Mouse (Mus musculus) G1E-ER4 (cell line): ENCODE results near the gene Phf11a. TPM values are rescaled to one million over a fixed set of nuclear protein-coding genes. Genes with fewer than 3 reads are reported as not detected.
"Not testable (repeated sequence)": the region's sequence is repeated elsewhere in the genome, so short reads cannot be mapped to it uniquely, and the experiment has no call there.

ENCODE experiments used
- GATA1 ChIP-seq: IDR thresholded peaks from one replicate; pipeline ENCODE4 v1.8.0; 2012; ENCODE audit warnings: low read length, inconsistent platforms
- polyA plus RNA-seq: library from polyadenylated mRNA; stranded (reverse); fragments of >175 nt; gene quantifications from 2 replicates; pipeline ENCODE4 v1.2.3, GENCODE M21; 2012

Gene Phf11a
- not detected in 2 replicates for polyA plus RNA-seq

DNA sequence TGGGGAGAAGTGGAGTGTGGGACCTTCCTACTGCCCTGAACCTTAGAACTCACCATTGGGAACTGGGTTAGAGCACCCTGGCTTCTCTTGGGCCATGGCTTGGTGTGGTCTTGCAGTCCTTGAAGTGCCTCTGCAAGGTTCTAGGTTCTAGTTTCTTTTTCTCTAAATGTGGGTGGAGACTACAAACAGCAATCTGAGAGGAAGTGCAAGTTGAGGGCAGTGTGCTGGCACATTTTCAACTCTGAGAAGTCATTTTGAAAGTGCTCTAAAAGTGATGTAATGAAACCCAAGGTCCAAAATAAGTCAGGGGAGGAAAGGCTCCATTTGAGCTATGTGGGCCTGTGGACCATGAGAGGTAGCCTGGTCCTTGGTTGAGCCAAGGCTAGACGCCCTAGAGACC lies at the start of gene Phf11a:
Gene Phf11a (minus strand): TSS at position 132 of the 400 bp plus-strand sequence.
- TF ChIP-seq GATA1, result not testable (repeated sequence)

DNA sequence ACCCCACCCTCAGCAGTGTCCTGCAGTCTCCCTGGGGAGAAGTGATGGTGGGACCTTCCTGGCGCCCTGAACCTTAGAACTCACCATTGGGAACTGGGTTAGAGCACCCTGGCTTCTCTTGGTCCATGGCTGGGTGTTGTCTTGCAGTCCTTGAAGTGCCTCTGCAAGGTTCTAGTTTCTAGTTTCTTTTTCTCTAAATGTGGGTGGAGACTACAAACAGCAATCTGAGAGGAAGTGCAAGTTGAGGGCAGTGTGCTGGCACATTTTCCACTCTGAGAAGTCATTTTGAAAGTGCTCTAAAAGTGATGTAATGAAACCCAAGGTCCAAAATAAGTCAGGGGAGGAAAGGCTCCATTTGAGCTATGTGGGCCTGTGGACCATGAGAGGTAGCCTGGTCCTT lies 43.9 kb upstream of the Phf11a start, which contains the start of gene Phf11b:
Gene Phf11b (minus strand): TSS at position 163 of the 400 bp plus-strand sequence.
- TF ChIP-seq GATA1, result not testable (repeated sequence)

DNA sequence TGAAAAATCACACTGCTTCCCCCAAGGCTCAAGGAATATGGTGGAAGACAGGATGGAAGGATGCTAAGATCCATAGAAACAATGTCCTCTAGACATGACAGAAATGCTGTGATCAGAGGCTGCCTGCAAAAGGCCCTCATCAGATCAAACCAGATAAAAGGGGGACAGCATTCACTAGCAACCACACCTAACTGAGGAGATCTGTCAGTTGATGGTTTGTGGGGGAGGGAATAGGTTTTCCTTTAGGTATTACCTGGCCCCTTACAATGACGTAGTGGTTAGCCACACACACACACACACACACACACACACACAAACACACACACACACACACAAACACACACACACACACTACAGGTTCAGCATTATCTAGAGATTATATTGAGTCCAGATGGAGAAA lies 42.2 kb upstream of the Phf11a start:
- no peak for TF ChIP-seq GATA1

DNA sequence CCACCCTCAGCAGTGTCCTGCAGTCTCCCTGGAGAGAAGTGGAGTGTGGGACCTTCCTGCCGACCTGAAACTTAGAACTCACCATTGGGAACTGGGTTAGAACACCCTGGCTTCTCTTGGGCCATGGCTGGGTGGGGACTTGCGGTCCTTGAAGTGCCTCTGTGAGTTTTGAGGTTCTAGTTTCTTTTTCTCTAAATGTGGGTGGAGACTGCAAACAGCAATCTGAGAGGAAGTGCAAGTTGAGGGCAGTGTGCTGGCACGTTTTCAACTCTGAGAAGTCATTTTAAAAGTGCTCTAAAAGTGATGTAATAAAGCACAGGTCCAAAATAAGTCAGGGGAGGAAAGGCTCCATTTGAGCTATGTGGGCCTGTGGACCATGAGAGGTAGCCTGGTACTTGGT lies 37.3 kb downstream of the Phf11a start, which contains the start of gene Gm6904:
Gene Gm6904 (minus strand): TSS at position 161 of the 400 bp plus-strand sequence.
- no peak for TF ChIP-seq GATA1

DNA sequence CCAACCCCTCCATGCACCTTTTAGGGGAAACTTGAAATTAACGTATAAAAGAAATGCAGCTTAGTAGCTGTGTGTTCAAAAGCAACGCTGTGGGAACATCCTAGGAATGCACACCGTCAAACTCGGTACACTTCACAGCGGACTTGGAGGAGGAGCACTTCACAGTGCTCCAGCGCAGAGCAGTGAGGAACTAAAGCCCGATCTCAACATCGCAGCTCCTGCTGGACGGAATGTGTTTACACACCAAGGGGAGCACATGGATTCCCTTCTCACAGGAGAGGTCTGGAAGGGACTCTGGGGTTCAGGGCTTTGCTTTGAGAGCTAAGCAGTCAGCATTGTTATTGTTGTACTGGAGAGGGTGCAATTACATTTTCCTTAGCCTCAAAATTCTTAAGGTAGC lies 63.7 kb downstream of the Phf11a start:
- no peak for TF ChIP-seq GATA1

DNA sequence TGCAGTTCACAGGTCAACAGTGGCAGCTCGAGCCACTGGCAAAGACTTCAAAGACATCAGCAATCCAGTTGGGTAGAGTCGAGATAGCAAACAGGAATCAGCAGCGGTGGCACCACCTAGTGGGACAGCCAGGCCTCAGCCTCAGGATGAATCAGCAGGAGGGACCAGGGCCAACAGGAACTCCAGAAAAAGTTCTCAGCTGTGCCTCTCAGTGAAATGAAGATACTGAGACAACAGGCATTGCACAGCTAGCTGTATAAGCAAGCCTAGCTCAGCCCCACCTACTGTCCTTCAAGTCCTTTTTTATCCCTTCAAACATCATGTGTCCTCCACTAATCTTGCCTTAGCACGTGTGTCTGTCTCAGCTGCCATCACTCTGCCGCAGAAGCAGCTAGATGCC lies 65.3 kb downstream of the Phf11a start:
- TF ChIP-seq GATA1, result no peak

DNA sequence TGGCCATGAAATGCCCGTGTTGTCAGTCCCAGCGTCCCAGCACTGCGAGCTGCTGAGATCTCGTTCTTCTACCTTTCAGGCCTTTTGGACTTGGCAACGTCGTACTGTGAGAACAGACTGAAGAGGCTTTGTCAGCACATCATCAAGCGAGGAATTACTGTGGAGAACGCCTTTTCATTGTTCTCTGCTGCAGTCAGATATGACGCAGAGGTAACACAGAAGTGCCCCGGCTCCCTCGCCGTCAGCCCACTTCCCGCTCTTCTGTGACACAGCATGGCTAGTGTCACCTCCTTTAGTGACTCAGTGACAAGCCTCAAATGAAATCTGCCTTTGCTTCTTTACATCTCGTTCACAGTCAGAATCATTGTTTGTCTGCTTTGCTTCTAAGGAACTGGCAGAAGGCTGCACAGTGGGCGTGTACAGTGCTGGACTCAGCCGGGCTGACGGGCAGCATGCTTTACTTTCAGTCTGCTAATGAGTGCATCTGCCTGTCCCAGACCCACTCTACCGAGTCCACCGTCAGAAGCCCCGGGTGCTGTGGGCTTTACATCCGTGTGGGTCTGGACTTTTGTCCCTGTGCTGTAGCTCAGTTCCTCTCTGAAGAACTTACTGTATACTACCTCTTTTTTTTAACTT lies 66.9 kb downstream of the Phf11a start:
- no peak for TF ChIP-seq GATA1

DNA sequence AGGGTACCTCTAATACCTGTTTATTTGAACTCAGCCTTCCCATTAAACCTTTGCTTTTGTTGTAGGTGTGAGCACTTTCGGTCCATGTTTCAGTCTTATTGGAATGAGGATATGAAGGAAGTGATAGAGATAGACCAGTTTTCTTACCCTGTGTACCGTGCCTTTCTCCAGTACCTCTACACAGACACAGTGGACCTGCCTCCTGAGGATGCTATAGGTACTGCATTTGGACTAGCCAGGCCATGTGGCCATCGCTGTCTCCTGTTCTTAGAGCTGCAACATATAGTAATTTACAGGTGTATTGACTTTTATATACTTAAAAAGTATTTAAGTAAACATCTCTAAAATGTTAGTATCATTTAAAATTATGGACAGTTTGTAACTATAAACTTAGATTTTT lies 67.5 kb downstream of the Phf11a start:
- TF ChIP-seq GATA1, result no peak

Other genes starting within 250 kb of the Phf11a start
- gene 1700129C05Rik, start 154.6 kb downstream of the Phf11a start, polyA plus RNA-seq, result not detected in 2 replicates
- gene Gm5142, start 118.8 kb downstream of the Phf11a start, polyA plus RNA-seq, result not detected in 2 replicates
- 2.0 and 2.1 TPM in 2 replicates for gene Rcbtb1, start 96.3 kb downstream of the Phf11a start, polyA plus RNA-seq
- gene Gm6904, start 37.3 kb downstream of the Phf11a start, polyA plus RNA-seq, result not detected in 2 replicates
- not detected in 2 replicates for gene Phf11b, start 43.8 kb upstream of the Phf11a start, polyA plus RNA-seq
- gene Phf11d, start 67.9 kb upstream of the Phf11a start, polyA plus RNA-seq, result not detected in 2 replicates
- not detected in 2 replicates for gene Phf11c, start 97.9 kb upstream of the Phf11a start, polyA plus RNA-seq
- 8.2 and 11.1 TPM in 2 replicates for gene Setdb2, start 143.4 kb upstream of the Phf11a start, polyA plus RNA-seq
- gene Cab39l, start 143.4 kb upstream of the Phf11a start, polyA plus RNA-seq, result 1.2 and 1.8 TPM in 2 replicates